Mouse (Mus musculus) heart, postnatal 14 days (tissue): ENCODE results near the gene Hlx. TPM values are rescaled to one million over a fixed set of nuclear protein-coding genes. Genes with fewer than 3 reads are reported as not detected.

ENCODE experiments used
- total RNA-seq, 2 experiments: library from RNA; stranded (reverse); gene quantifications; 2 replicates each; pipeline ENCODE4 v1.2.3; 2021

Gene Hlx
- total RNA-seq, 2 experiments from 2014 or later = 17.7 to 23.1 TPM

Other genes with a start within 250 kb of the Hlx start
- not detected for gene Marc1, start 78.7 kb upstream of the Hlx start, total RNA-seq
- gene Marc2, start 113.8 kb upstream of the Hlx start, total RNA-seq = 100 to 1,000 TPM; 121 to 126 TPM
- gene C130074G19Rik, start 150.6 kb upstream of the Hlx start, total RNA-seq = 10 to 100 TPM; 24.1 to 30.3 TPM